In the genomic region with DNA sequence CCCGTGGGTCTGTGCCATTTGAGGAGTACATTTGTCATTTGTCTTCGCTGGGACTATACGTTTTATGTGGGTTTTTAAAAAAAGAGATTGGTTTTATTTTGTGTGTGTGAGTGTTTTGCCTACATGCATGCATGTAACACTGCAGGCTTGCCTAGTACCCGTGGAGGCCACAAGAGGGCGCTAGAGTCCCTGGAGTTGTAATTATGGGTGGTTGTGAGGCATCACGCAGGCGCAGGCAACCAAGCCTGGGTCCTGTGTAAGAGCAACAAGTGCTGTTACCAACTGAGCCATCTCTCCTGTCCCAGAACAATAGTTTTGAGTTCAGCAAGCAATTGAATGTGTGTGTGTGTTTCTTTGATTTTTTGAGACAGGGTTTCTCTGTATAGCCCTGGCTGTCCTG, we compare ENCODE assay signal across 10 mouse cellular contexts. TPM values are rescaled to one million over a fixed set of nuclear protein-coding genes. Genes with fewer than 3 reads are reported as not detected.
A peak's percentile ranks its signal among the peaks of the same experiment; 100 is the strongest.
DNase-seq lines count a peak whose midpoint lies in the region; ATAC-seq and TF ChIP-seq lines count a peak whose summit lies in the region.
"Had no signal": no experiment of that assay in that cellular context is flagged by ENCODE, and none has a peak within 500 bp of the region (broad histone marks: within the 10 kb centered on the region; RNA-seq: fewer than 3 reads in every experiment).

No protein-coding gene starts in this region.

- H3K36me3 ChIP-seq in hindbrain, postnatal 0 days (ENCODE audit: insufficient read depth, low read length) = no peaks in the 10 kb centered on the region
- H3K36me3 ChIP-seq in hindbrain, embryonic 13.5 days = no peaks in the 10 kb centered on the region
- no peaks in the 10 kb centered on the region for H3K36me3 ChIP-seq in spleen, adult 2 months (ENCODE audit: control insufficient read depth, insufficient read depth, low read length)
- H3K36me3 ChIP-seq: embryonic facial prominence, embryonic 12.5 days had no signal

- no peak overlapping the region for H3K4me3 ChIP-seq in hindbrain, postnatal 0 days (ENCODE audit: low read length)
- no peak overlapping the region for H3K4me3 ChIP-seq in hindbrain, embryonic 13.5 days
- H3K4me3 ChIP-seq in spleen, adult 2 months (ENCODE audit: extremely low read depth, insufficient read depth, insufficient read length) = no peak overlapping the region
- H3K4me3 ChIP-seq: embryonic facial prominence, embryonic 12.5 days had no signal

- no peak overlapping the region for H3K4me2 ChIP-seq in hindbrain, postnatal 0 days (ENCODE audit: low read depth, low read length)
- H3K4me2 ChIP-seq in hindbrain, embryonic 13.5 days = no peak overlapping the region
- H3K4me2 ChIP-seq: embryonic facial prominence, embryonic 12.5 days had no signal

- WGBS in hindbrain, postnatal 0 days = 65% methylated on average over 7 of the region's 7 CpGs
- 64% methylated on average over 7 of the region's 7 CpGs for WGBS in hindbrain, embryonic 13.5 days
- WGBS in spleen, adult 2 months = 76% methylated on average over 7 of the region's 7 CpGs

- no peaks in the 10 kb centered on the region for H3K4me1 ChIP-seq in hindbrain, postnatal 0 days (ENCODE audit: insufficient read depth, low read length)
- H3K4me1 ChIP-seq in hindbrain, embryonic 13.5 days (replicated peaks) = no peaks in the 10 kb centered on the region
- no peaks in the 10 kb centered on the region for H3K4me1 ChIP-seq in spleen, adult 2 months (ENCODE audit: control insufficient read depth, insufficient read depth, insufficient read length)

- peak; percentile 51 for TF ChIP-seq CTCF in hindbrain, postnatal 0 days (IDR thresholded peaks at IDR 0.05; ENCODE audit: low read depth)
- TF ChIP-seq CTCF in spleen, adult 2 months (IDR thresholded peaks at IDR 0.05; ENCODE audit: extremely low read depth, insufficient read depth, insufficient read length, insufficient replicate concordance) = peak; percentile 18; the same call in 1 of the 2 replicates

- no peak overlapping the region for H3K9ac ChIP-seq in hindbrain, postnatal 0 days (replicated peaks; ENCODE audit: low read length)
- H3K9ac ChIP-seq in hindbrain, embryonic 13.5 days = no peak overlapping the region
- H3K9ac ChIP-seq: embryonic facial prominence, embryonic 12.5 days had no signal

- H3K27ac ChIP-seq in hindbrain, postnatal 0 days = no peak overlapping the region
- H3K27ac ChIP-seq in hindbrain, embryonic 13.5 days = no peak overlapping the region
- no peak overlapping the region for H3K27ac ChIP-seq in spleen, adult 2 months (ENCODE audit: insufficient read depth, low read length)
- H3K27ac ChIP-seq: embryonic facial prominence, embryonic 12.5 days had no signal

- no peak for DNase-seq in hindbrain, postnatal 0 days (ENCODE audit: low spot score)
- DNase-seq in spleen, adult 2 months (ENCODE audit: low read depth in 1 of 2, low spot score in 2 of 2) = peak in 1 of 2 experiments; percentile 19
- DNase-seq in spleen, adult 12 weeks (ENCODE audit: low spot score) = no peak
- DNase-seq in induced T-regulatory cell, adult 2 months (ENCODE audit: low read depth) = peak; percentile 57
- DNase-seq in thymus, postnatal 4 days = peak; percentile 66
- no peak for DNase-seq in cerebellum, postnatal 36 days

- ATAC-seq in hindbrain, postnatal 0 days = no peak
- ATAC-seq in hindbrain, embryonic 13.5 days (ENCODE audit: low FRiP score) = no peak
- no peak for ATAC-seq in megakaryocyte-erythroid progenitor cell, adult 5-6 weeks (replicated peaks; ENCODE audit: low FRiP score, low TSS enrichment, poor library complexity, severe bottlenecking)

- no peaks in the 10 kb centered on the region for H3K27me3 ChIP-seq in hindbrain, postnatal 0 days (ENCODE audit: insufficient read depth, low read length)
- no peaks in the 10 kb centered on the region for H3K27me3 ChIP-seq in hindbrain, embryonic 13.5 days
- no peaks in the 10 kb centered on the region for H3K27me3 ChIP-seq in spleen, adult 2 months (ENCODE audit: control insufficient read depth, insufficient read depth, low read length)
- H3K27me3 ChIP-seq: embryonic facial prominence, embryonic 12.5 days had no signal

- H3K9me3 ChIP-seq in hindbrain, postnatal 0 days (ENCODE audit: low read length) = no peaks in the 10 kb centered on the region
- H3K9me3 ChIP-seq in hindbrain, embryonic 13.5 days = no peaks in the 10 kb centered on the region
- H3K9me3 ChIP-seq: embryonic facial prominence, embryonic 12.5 days had no signal

- no peak for TF ChIP-seq POLR2A in spleen, adult 2 months (IDR thresholded peaks at IDR 0.05; ENCODE audit: low read depth, low read length)

RNA-seq across cellular contexts. Expression of a gene that starts 13.8 kb away (rescaled TPM):
- 174 and 195 TPM in 2 replicates for total RNA-seq in hindbrain, postnatal 0 days (2014; rRNA removed)
- polyA plus RNA-seq in hindbrain, postnatal 0 days (2015; fragmentation: Nextera tagmentation; extraction: Ambion mirVana) = 403 and 416 TPM in 2 replicates
- polyA plus RNA-seq in hindbrain, embryonic 13.5 days (2015; fragmentation: Nextera tagmentation; extraction: Ambion mirVana) = 398 and 404 TPM in 2 replicates
- polyA plus RNA-seq in spleen, adult 2 months (2012; rRNA removed) = 130 and 172 TPM in 2 replicates
- total RNA-seq in megakaryocyte-erythroid progenitor cell, adult 5-6 weeks (2014; fragmentation: Nextera tagmentation) = 160 and 187 TPM in 2 replicates
- 61.1 and 71.8 TPM in 2 replicates for total RNA-seq in megakaryocyte-erythroid progenitor cell, adult 5-6 weeks (2017)

RNA-seq across cellular contexts. Expression of a gene that starts 27.1 kb away (rescaled TPM):
- total RNA-seq in hindbrain, postnatal 0 days (2014; rRNA removed) = 0.40 TPM in 1 of 2 replicates, not detected in the other
- 0.24 TPM in 1 of 2 replicates, not detected in the other for polyA plus RNA-seq in hindbrain, postnatal 0 days (2015; fragmentation: Nextera tagmentation; extraction: Ambion mirVana)
- 0.21 and 0.35 TPM in 2 replicates for polyA plus RNA-seq in hindbrain, embryonic 13.5 days (2015; fragmentation: Nextera tagmentation; extraction: Ambion mirVana)
- 2.6 and 3.4 TPM in 2 replicates for polyA plus RNA-seq in spleen, adult 2 months (2012; rRNA removed)
- 0.13 TPM in 1 of 2 replicates, not detected in the other for total RNA-seq in megakaryocyte-erythroid progenitor cell, adult 5-6 weeks (2014; fragmentation: Nextera tagmentation)
- total RNA-seq in megakaryocyte-erythroid progenitor cell, adult 5-6 weeks (2017) = not detected in 2 replicates
- polyA plus RNA-seq: neural tube, embryonic 11.5 days had no signal

RNA-seq across cellular contexts. Expression of a gene that starts 31.3 kb away (rescaled TPM):
- 18.4 and 20.1 TPM in 2 replicates for total RNA-seq in hindbrain, postnatal 0 days (2014; rRNA removed)
- polyA plus RNA-seq in hindbrain, postnatal 0 days (2015; fragmentation: Nextera tagmentation; extraction: Ambion mirVana) = 119 and 123 TPM in 2 replicates
- 118 and 125 TPM in 2 replicates for polyA plus RNA-seq in hindbrain, embryonic 13.5 days (2015; fragmentation: Nextera tagmentation; extraction: Ambion mirVana)
- 6.3 and 8.3 TPM in 2 replicates for polyA plus RNA-seq in spleen, adult 2 months (2012; rRNA removed)
- 12.1 and 17.4 TPM in 2 replicates for total RNA-seq in megakaryocyte-erythroid progenitor cell, adult 5-6 weeks (2014; fragmentation: Nextera tagmentation)
- 1.5 and 5.4 TPM in 2 replicates for total RNA-seq in megakaryocyte-erythroid progenitor cell, adult 5-6 weeks (2017)

RNA-seq across cellular contexts. Expression of a gene that starts 47.5 kb away (rescaled TPM):
- 58.8 and 63.5 TPM in 2 replicates for total RNA-seq in hindbrain, postnatal 0 days (2014; rRNA removed)
- polyA plus RNA-seq in hindbrain, postnatal 0 days (2015; fragmentation: Nextera tagmentation; extraction: Ambion mirVana) = 25.2 and 28.7 TPM in 2 replicates
- 34.0 and 38.1 TPM in 2 replicates for polyA plus RNA-seq in hindbrain, embryonic 13.5 days (2015; fragmentation: Nextera tagmentation; extraction: Ambion mirVana)
- polyA plus RNA-seq in spleen, adult 2 months (2012; rRNA removed) = 37.2 and 41.6 TPM in 2 replicates
- 19.8 and 22.1 TPM in 2 replicates for total RNA-seq in megakaryocyte-erythroid progenitor cell, adult 5-6 weeks (2014; fragmentation: Nextera tagmentation)
- total RNA-seq in megakaryocyte-erythroid progenitor cell, adult 5-6 weeks (2017) = 19.0 and 22.1 TPM in 2 replicates

RNA-seq across cellular contexts. Expression of a gene that starts 48.5 kb away (rescaled TPM):
- total RNA-seq in hindbrain, postnatal 0 days (2014; rRNA removed) = 68.1 and 84.1 TPM in 2 replicates
- polyA plus RNA-seq in hindbrain, postnatal 0 days (2015; fragmentation: Nextera tagmentation; extraction: Ambion mirVana) = 140 and 143 TPM in 2 replicates
- 107 and 109 TPM in 2 replicates for polyA plus RNA-seq in hindbrain, embryonic 13.5 days (2015; fragmentation: Nextera tagmentation; extraction: Ambion mirVana)
- polyA plus RNA-seq in spleen, adult 2 months (2012; rRNA removed) = 32.4 and 41.5 TPM in 2 replicates
- total RNA-seq in megakaryocyte-erythroid progenitor cell, adult 5-6 weeks (2014; fragmentation: Nextera tagmentation) = 67.3 and 75.0 TPM in 2 replicates
- 18.8 and 21.6 TPM in 2 replicates for total RNA-seq in megakaryocyte-erythroid progenitor cell, adult 5-6 weeks (2017)

Comparison
In these comparisons a context has a peak if more than half of its experiments do, and no peak if none do; other contexts are left out.
1. DNase-seq: peak in induced T-regulatory cell, adult 2 months (single experiment) and thymus, postnatal 4 days (single experiment); none in hindbrain, postnatal 0 days (single experiment), spleen, adult 12 weeks (single experiment) and cerebellum, postnatal 36 days (0 of 2).
2. RNA of a gene that starts 31.3 kb away (polyA plus RNA-seq): 118 to 125 TPM in hindbrain, embryonic 13.5 days and 119 to 123 TPM in hindbrain, postnatal 0 days; 6.3 to 8.3 TPM in spleen, adult 2 months; every median in the first group is over 10 times any median in the second.